Mouse (Mus musculus) thymus, postnatal 4 days (tissue): Measurements from ENCODE around the gene Setd1b.
"Not testable (repeated sequence)": the region's sequence is repeated elsewhere in the genome, so short reads cannot be mapped to it uniquely, and the experiment has no call there.

Experiments
- DNase-seq: peaks from one replicate; pipeline ENCODE4 v3.0.0; 2021

Setd1b gene

DNA sequence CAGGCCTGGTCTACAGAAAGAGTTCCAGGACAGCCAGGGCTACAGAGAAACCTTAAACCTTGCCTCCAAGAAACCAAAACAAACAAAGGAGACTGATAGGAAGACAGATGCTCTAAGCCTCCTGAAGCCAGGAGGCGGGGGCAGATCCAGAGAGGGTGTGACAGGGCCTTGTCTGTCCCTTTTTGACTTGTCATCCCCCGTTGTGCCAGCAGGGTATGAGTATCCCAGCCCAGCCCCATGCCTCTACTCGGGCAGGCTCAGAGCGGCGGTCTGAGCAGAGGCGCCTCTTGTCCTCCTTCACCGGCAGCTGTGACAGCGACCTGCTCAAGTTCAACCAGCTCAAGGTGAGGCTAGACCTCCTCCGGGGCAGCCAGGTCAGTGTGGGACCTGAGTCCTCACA lies 20.9 kb downstream of the Setd1b start:
- no peak for DNase-seq

DNA sequence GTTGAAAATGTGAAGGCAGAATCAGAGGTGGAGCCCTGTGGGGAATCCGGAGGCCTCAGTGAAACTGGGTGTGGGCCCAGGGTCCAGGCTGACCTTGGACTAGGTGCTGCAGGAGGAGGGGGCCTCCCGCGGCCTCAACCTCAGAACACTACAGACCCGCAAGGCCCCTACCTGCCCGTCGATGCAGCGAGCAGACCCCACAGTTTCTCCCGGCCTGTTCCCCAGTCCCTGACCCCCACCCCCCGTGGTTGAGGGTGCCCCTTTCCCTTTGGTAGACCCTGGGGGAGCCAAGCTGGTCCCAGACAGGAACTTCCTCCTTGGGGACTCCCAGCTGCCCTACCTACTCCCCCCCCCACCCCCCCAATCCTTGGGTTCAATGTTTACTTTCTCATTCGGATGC lies 24.4 kb downstream of the Setd1b start:
- DNase-seq: no peak

DNA sequence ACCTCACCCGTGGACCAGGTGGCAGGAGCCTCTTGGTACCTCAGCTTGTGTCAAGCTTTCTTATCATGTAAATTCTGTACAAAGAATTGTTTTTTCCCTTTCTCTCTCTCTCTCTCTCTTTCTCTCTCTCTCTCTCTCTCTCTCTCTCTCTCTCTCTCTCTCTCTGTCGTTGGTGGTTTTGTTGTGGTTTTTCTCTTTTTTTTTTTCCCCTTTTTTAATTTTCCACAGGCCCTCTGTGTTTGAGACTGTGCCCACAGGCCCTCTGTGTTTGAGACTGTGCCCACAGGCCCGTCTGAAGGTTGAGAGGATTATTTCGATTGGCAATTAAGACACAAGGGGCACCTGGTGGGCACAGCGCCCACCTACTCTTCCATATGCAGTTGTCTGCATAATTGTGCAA lies 25.6 kb downstream of the Setd1b start:
- no peak for DNase-seq

DNA sequence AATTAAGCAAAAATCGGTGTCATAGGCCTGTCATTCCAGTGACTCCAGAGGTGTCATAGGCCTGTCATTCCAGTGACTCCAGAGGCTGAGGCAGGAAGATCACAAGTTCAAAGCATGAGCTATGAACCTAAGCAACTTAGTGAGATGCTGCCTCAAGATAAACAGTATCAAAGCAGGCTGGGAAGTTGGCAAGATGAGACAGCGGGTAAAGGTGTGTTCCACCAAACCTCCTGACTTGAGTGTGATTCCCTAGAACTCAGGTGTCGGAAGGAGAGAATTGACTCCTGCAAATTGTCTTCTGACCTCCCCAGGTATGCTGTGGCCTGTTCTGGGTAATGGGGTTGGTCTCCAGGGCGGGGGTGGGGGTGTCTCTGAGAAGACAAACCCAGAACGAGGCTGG lies 27.3 kb downstream of the Setd1b start, which contains the start of gene Psmd9:
Gene Psmd9, plus strand, starts transcription at position 130 of the 400 bp plus-strand sequence.
- DNase-seq: no peak

DNA sequence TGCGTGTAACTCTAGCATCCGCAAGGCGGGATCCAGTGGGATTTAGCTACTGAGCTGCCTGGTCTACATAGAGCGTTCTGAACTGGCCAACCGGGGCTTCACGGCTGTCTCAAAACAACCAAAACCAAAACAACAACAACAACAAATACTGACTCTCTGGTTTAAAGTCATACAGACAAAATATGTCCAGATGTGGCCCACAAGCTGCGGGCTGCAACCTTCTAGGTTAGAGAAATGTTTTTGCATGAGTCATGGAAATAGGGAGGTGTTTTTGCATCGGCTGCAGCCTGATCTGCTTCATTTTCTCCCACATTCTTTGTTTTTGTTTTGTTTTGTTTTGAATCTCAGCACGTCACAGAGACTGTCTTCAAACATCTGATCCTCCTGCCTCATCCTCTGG lies 28.4 kb downstream of the Setd1b start:
- no peak for DNase-seq

DNA sequence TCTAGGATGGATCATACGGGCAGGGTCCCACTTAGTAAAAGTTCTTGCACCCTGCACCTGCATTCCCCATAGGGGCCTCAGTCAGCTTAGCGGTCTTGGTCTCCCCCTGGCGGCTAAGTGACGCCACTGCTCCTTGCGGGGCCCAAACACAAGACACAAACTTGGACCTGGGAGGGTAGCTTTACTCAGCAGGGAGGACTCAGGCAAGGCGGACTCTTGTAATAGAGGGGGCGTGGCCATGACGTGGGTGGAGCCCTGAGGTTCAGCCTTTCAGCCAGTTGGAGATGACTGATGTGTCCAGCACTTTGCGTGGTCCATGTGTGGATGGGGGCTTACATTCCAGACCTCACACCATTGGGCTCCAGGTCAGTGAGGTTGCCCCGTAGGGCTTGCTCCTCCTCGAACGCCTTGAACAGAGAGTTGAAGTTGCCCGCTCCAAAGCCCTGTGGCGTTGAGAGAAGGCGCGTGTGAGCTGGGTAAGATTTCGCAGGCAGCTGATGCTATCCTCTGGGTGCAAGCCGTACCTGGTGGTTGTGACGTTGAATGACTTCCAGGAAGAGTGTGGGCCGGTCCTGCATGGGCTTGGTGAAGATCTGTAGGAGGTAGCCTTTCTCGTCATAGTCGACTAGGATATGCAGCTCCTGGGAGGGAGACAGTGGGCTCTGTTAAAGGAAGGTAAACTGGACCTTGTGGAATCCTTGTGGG lies 29.8 kb downstream of the Setd1b start:
- DNase-seq: peak; percentile 94

DNA sequence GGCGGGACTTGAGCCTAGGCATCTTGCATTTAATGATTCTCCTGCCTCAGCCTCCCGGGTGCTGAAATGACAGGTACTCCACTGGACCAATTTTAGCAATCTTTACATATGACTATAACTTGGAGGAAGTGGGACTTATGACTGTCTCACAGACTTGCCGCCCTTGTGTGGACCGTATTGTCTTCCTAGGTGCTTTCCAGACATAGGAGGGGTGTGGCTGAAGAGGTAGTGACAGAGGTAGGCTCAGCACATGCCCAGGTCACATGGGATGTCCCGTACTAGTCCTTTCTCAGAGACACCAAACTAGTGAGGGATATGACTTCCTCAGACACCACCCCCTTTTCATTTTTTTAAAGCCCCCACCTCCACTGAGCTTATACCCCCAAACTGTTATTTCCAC lies 36.8 kb downstream of the Setd1b start:
- DNase-seq: no peak

DNA sequence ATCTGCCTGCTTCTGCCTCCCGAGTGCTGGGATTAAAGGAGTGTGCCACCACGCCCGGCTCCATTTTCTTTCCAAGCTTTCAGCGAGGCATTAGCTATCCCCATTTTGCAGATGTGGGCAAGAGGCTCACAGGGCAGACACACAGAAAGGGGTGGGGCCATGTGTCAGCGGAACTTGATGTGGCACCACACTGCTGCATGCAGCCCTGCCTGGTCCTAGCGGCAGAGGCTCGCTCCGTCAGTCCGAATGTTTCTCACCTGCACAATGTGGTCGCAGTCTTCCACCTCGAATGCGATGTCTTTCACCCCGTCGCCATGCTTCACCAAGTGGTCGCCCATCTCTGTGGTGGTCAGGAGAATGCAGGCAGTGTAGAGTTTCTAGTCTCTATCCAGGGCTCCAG lies 38.4 kb downstream of the Setd1b start:
- no peak for DNase-seq

DNA sequence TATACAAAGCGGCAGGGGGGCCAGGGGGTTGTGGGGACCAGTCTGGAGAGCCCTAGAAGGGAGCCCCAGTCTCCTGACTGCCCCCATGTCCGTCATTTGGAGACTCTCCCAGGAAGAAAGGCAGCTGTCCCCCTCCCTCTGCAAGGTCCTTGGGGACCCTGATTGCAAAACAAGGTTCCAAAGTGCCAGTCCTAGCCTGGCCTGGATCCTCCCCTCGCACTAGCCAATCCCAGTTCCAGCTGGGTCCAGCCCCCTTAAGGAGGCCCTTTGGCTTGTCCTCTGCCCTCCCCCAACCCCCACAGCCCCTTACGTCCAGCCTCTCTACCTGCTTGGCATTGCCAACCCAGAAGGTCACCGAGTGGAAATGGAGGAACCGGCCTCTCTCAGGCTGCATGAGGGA lies 39.5 kb downstream of the Setd1b start:
- DNase-seq: no peak

DNA sequence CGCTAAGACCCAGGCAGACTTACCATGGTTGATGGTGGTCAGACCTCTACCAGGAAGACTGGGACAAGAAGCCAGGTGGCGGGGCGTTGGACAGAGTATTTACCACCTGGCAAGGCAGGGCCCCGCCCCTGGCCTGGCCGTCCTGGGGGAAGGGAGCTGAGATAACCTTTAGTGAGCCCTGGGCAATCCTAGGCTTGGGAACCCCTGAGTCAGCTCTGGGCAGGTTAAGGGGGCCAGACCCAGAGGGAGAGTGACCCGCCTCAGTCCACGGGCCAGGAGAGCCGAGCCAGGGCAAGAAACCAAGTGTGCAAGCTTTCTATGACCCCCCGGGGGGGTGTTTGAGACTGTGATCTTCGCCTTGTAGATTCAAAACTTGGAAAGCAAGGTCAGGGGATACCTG lies 40.7 kb downstream of the Setd1b start, which contains the start of gene Hpd:
Gene Hpd, minus strand, starts transcription at position 77 of the 400 bp plus-strand sequence.
- no peak for DNase-seq

DNA sequence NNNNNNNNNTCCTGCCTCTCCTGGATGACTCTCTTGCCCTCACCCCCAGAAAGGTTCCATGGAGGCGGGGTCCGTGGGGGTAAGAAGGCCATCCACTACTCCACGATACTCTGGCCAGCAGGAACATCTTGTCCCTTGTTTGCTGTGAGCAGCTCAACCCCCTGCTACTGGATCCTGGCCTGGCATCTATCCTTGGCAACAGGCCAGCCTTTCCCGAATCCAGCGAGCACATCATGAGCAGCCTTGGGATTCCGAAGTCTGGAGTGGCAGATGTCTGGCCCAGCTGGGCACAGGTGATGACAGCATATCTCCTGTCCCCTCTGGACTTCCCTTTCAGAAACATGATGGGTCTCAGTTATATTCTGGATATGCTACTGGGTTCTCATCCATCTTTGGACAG lies 44.0 kb downstream of the Setd1b start:
- DNase-seq: no peak

DNA sequence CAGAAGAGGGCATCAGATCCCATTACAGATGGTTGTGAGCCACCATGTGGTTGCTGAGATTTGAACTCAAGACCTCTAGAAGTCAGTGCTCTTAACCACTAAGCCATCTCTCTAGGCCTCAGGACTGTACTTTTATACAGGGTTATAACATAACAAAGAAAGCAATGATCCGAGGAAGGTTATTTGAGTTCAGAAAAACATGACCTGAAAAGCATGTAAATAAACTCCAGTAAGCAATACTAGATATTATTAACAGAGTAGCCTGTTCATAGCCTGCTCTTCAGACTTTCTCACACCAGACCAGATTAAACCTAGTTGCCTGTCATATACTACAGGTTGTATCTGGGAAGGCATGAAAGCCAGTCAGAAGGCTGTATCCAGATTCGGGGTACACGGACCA lies 45.3 kb downstream of the Setd1b start:
- no peak for DNase-seq

DNA sequence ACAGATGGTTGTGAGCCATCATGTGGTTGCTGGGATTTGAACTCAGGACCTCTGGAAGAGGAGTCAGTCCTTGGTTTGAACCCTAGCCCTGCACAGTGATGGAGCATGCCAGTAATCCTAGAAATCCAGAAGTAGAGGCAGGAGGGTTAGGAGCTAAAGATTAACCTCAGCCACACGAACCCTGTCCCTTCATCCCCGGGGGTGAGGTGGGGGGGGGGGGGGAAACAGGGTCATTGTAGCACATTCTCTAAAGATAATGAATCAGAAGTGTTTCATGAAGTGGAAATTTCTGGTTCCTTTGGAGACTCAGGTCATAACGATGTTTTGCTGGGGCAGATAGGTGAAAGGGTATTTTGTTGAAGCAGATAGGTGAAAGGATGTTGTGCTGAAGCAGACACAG lies 48.9 kb downstream of the Setd1b start:
- no peak for DNase-seq

DNA sequence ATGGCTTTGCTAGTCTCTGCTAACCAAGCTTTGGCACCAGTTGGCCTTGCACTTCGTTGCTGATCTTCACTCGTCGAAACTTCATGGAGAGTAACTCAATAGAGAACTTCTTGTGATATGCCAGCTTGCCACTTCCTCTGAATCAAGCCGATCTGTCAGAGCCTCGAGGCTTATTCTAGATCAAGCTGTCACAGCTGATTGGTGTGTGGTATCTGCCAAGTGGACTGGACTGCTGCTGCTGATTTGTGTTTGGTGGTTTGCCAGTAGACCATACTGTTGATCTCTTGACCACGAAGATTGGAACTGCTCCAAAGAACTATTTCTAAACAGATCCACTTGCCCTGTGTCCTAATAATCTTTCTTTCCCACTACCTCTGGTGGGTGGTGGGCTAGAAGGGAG lies 49.4 kb downstream of the Setd1b start:
- no peak for DNase-seq

DNA sequence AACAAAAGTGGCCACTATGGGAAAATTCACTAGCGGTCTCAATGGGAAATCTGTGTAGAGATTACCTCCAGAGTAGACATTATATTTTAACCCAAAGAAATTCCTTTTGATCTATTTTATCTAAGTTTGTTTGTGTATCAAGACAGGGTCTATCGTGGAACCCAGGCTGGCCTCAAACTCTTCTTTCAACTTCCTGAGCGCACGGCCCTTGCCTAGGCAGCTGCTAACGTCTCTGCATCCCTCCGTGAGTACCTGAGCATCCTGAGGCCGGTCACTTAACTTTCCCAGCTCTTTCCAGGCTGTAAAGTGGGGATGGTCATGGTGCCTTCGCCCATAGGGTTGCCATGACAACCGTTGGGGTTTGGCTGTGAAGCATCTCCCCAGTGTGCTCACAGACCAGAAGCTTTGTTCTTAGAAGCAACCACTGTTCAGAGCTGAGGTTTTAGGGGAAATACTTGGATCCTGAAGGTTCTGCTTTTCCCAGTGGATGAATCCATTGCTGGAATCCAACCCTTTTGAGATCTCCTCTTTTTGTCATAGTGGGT lies 50.7 kb downstream of the Setd1b start:
- no peak for DNase-seq

DNA sequence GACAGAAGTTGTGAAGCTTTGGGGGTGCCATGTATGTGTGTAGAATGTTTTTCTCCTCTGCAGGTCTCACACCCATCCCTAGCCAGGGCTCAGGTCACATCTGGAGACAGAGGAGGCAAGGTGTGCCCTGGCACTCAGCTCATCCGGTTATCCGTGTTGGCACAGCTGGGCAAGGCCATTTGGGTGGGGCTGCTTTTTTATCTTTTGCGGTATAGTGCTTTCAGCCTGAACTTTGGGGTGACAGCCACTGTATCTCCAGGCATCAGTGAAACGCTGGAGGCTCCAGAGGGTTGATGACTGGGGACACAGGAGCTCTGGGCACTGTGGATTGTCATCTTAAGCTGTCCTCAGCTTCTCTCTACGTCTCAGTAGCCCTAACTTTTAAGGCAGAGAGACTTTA lies 51.4 kb downstream of the Setd1b start:
- DNase-seq: no peak

DNA sequence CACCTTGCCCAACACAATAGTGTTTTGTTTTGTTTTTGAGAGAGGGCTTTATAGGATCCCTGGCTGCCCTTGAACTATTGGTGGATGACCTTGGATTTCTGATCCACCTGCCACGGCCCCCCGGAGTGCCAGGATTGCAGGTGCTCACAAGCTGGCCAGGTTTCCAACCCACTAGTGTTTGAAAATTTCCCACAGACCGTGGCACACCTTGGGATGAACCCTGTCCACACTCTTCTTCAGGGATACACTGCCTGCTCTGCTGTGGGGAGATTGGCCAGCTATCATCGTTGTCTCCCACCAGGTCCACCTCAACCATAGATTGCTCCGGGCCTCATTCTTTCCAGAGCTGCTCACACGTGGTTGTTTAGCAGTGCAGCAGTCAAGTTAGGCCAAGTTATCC lies 52.9 kb downstream of the Setd1b start:
- no peak for DNase-seq

DNA sequence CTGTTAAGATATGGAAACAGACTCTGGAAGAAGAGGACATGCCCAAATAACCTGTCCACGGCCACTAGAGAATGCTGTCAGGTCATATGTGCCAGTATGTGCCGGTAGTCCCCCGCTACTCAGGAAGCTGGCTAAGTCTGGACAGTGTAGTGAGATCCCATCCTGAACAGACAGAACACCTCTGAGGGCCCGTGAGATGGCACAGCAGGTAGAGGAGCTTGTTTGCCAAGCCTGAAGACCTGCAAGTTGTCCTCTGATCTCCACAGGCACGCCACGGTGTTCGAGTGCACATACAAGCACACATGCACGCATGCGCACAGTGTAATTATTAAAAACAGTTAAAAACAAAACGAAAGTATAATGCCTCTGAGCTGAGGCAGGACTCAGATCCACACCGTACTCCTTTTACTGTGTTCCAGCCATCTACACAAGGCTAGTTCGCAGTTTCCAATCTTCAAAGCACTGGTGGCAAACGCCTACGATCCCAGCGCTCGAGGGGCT lies 53.6 kb downstream of the Setd1b start:
- DNase-seq: no peak

DNA sequence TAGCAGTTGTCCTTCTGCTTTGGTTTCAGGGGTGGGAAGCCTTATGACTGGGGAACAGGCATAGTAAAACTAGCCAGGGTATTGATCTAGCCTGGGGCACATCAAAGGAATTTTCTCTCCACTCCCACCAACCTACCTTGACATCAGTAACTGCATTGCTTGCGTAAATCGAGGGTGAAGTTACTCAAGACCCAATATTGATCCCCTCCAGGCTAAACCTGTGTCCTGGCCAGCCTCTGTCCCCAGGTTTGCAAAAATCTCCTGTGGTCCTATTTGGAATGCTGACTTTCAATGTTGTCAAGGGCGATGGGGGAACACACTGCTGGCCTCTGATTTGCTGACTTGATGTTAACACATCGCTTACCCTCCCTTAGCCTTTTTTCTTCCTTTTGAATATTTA lies 54.8 kb downstream of the Setd1b start:
- no peak for DNase-seq

DNA sequence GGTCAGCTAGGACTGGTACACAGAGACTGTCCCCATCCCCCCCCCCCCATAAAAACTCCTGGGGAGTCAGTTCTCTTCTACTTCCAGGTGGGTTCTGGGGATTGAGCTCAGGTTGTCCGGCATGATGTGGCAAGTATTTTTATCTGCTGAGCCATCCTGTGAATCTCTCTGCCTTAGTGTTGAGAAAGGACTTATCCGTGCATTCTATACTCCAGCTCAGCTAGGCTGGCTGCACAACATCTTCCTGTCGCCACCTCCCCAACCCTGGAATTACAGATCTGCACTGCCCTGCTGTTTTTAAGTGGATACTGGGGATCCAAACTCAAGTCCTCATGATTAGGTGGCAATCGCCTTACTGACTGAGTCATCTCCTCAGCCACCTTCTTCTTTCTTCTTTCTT lies 56.5 kb downstream of the Setd1b start:
- no peak for DNase-seq

DNA sequence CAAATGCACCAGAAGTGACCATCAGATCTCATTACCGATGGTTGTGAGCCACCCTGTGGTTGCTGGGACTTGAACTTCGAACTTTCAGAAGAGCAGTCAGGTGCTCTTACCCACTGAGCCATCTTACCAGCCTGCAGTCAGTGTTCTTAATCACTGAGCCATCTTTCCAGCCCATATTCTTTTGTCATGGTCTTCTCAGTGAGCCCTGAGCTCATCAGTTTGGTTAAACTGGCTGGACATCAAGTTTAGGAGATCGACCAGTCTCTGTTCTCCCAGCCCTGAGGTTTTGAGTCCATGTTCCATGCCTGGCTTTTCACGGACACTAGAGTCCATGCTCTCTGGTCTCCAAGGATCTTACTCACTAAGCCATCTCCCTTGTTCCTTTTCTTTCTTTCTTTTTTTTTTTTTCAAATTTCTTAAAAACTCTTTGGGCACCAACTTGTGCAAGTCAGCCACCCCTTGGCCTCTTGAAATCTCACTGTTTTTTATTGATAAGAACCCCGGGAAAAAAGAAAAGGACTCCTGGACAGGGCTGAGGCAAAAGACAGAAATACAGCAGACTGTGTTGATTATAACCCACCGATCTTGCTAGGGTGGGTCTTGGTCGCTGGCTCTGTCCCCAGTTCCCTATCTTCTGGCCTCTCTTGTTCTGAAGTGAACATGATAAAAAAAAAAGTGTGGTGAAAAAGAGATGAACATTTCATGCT lies 59.0 kb downstream of the Setd1b start:
- DNase-seq: not testable (repeated sequence)

DNA sequence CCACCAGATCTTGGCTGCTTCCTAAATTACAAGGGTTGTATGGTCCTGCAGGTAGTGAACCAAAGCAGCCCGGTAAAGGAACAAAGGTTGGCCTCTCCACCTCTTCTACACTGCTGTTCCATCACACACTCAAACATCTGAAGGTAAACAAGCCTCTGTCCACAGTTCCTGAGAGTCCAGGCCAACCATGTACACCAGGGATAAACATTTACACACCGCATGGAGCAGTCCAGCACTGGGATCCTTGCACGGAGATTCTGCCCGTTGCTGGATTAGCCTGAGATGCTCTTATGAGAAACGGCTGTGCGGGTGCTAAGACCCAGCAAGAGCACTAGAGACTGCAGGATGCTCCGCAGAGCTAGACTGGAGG lies 59.5 kb downstream of the Setd1b start:
- no peak for DNase-seq

DNA sequence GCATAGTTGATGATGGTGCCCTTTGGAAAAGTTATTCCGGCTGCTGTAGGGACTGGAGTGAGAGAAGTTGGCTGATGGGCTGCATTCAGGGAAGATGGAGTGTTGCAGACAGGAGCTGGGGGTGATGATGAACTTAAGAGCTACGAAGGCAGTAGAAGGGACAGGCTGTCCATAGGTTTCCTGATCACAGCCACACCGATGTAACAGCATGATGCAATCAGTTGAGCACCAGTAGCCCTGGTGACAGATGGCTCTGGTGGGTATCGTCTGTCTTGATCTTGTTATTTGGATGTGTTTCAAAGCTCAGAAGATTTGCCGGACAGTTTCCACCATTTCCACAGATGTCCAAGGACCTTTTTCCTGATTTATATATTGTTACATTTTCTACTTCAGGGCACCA lies 60.0 kb downstream of the Setd1b start:
- no peak for DNase-seq

DNA sequence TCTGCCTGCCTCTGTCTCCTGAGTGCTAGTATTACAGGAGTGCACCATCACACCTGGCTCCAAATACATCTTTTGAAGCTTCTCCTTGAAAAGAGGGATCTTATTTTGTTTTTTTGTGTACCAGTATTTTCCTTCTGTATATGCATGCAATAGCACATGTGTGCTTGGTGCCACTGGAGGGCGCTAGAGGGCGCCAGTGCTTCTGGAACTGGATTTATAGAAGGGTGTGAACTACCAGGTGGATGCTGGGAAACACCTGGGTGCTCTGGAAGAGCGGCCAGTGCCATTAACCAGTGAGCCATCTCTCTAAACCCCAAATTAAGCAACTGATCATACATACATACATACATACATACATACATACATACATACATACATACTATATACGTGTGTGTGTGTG lies 60.8 kb downstream of the Setd1b start:
- not testable (repeated sequence) for DNase-seq
